Mouse (Mus musculus): ENCODE measurements around the gene Per1.

Gene Per1

DNA sequence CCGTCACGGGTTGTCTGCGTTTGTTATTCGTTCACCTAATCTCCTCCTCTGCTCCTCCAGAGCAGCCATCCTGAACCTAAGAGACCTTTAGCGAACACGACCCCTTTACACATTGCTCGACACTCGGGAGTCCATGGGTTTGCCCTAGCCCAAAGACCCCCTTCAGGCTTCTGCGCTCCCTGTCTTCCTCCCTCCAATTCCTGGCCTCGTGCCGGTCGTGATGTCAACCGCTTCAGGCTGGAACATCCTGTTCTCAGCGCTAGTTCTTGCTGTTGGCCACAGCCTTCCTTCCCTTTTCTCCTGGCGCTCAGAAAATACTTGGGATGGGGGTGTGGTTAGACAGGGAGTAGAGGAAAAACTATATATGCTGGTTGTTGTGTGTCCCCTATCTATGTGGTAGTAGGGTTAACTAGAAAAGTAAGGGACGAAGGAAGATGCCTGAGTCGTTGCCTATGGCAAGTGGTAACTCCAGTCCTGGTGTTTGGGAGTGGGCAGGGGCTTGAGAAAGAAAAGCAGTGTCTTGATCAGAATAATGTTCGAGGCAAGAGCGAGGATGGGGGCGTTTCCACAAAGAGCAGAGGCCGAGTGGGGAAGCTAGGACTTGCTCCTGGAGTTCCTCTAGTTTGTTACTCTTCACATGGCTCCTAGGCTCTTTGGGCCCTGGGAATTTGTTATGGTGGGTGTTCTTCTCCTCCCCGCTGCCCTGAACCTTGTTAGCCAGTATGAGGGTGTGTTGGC lies 4.3 kb downstream of the Per1 start:
- no peak for TF ChIP-seq GATA4 (IDR thresholded peaks at IDR 0.05; ENCODE audit: insufficient replicate concordance, low read length)

DNA sequence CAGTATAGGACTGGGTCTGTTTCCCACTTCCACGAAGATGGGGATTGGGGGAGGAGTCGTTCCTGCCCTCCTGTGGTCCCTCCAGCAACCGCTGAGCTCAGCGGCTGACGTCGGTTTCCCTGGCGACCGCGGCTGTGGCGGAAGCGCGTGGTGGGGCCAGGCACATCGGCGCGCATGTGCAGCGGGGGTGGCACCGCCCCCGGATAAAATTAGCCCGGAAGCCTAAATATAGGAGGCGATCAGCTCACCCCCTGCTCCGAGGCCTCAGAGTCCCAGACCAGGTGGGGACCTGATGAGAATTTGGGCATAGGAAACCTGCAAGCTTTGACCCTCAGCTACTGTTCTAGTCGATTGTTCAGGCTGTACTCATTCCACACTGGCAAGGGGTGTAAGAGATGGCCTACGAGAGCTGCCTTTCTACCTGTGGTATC lies 4.9 kb downstream of the Per1 start:
- no peak; the same call in 1 of the 2 replicates for TF ChIP-seq GATA4 (IDR thresholded peaks at IDR 0.05; ENCODE audit: insufficient replicate concordance, low read length)

DNA sequence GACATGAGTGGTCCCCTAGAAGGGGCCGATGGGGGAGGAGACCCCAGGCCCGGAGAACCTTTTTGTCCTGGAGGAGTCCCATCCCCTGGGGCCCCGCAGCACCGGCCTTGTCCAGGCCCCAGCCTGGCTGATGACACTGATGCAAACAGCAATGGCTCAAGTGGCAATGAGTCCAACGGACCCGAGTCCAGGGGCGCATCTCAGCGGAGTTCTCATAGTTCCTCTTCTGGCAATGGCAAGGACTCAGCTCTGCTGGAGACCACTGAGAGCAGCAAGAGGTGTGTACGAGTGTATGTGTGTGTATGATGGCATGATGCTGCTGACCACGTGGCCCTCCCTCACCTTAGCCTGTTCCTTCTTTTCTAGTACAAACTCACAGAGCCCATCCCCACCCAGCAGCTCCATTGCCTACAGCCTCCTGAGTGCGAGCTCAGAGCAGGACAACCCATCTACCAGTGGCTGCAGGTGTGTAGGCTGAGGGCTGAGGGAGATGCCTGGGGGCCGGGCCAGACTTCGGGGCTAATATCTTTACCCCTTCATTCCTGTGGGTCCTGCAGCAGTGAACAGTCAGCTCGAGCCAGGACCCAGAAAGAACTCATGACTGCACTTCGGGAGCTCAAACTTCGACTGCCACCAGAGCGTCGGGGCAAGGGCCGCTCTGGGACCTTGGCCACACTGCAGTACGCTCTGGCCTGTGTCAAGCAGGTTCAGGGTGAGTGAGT lies 5.8 kb downstream of the Per1 start:
- no peak for TF ChIP-seq GATA4 (IDR thresholded peaks at IDR 0.05; ENCODE audit: insufficient replicate concordance, low read length)

DNA sequence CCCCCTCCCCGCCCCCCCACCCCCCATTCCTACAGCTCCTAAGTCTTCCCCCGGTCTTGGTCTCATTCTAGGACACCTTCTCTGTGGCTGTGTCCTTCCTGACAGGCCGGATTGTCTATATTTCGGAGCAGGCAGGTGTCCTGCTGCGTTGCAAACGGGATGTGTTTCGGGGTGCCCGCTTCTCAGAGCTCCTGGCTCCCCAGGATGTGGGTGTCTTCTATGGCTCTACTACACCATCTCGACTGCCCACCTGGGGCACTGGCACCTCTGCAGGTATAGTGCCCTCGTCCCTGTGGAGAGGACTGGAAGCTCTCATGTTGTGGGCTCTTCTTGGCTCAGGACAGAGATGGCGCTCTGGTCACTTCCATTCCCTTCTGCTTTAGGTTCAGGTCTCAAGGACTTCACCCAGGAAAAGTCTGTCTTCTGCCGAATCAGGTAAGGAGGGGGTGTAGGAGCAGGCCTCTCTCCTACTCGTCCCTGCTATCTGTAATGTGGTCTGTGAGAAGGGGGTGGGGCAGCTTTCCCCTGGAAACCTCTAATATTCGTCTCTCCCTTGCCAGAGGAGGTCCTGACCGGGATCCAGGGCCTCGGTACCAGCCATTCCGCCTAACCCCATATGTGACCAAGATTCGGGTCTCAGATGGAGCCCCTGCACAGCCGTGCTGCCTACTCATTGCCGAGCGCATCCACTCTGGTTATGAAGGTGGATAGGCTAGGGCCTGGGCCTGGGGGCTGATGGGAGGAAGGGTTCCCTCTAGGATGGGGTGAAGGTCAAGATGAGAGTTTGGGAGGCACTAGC lies 6.8 kb downstream of the Per1 start:
- TF ChIP-seq GATA4 (IDR thresholded peaks at IDR 0.05; ENCODE audit: insufficient replicate concordance, low read length): no peak

DNA sequence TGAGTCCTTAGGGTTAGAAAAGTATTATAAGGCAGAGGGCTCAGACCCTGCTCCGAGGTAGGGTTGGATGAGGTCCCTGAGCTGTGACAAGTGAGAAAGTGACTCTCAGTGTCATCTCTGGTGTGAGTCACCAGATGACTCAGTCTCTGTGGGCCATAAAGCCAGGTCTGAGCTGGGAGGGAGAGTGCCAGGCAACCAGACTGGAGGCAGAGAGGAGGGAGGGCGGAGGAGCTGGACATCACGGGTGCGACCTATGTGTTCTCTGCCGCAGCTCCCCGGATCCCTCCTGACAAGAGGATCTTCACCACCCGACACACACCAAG lies 7.3 kb downstream of the Per1 start:
- no peak for TF ChIP-seq GATA4 (IDR thresholded peaks at IDR 0.05; ENCODE audit: insufficient replicate concordance, low read length)

DNA sequence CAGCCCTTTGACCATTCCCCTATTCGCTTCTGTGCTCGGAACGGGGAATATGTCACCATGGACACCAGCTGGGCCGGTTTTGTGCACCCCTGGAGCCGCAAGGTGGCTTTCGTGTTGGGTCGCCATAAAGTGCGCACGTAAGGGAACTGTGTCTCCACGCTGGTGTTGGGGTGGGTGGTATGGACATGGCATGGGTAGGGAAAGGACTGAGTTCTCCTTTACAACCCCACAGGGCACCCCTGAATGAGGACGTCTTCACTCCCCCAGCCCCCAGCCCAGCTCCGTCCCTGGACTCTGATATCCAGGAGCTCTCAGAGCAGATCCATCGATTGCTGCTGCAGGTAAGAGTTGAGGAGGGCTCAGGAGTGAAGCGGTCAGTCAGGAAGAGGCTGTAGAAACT lies 8.1 kb downstream of the Per1 start:
- no peak for TF ChIP-seq GATA4 (IDR thresholded peaks at IDR 0.05; ENCODE audit: insufficient replicate concordance, low read length)

DNA sequence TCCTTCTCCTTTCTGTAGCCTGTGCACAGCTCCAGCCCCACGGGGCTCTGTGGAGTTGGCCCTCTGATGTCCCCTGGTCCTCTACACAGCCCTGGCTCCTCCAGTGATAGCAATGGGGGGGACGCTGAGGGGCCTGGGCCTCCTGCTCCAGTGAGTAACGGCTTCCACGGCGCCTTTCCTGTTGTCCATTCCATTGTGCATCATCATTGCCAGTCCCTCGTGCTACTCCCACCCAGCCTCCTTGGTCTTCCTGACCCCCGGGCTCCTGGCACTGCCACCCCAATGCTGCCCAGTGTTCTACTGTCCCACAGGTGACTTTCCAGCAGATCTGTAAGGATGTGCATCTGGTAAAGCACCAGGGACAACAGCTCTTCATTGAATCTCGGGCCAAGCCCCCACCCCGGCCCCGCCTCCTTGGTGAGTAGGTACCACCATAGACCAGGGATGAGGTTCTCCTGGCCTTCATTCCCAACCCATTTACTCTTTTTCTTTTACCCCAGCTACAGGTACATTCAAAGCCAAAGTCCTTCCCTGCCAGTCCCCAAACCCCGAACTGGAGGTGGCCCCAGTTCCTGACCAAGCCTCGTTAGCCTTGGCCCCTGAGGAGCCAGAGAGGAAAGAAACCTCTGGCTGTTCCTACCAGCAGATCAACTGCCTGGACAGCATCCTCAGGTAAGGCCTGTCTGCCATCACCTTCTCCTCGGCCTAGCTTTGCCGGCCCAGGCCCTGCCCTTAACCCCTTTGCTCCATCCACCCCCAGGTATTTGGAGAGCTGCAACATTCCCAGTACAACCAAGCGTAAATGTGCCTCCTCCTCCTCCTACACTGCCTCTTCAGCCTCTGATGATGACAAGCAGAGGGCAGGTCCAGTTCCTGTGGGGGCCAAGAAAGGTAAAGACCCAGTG lies 8.8 kb downstream of the Per1 start:
- TF ChIP-seq GATA4 (IDR thresholded peaks at IDR 0.05; ENCODE audit: insufficient replicate concordance, low read length): no peak

DNA sequence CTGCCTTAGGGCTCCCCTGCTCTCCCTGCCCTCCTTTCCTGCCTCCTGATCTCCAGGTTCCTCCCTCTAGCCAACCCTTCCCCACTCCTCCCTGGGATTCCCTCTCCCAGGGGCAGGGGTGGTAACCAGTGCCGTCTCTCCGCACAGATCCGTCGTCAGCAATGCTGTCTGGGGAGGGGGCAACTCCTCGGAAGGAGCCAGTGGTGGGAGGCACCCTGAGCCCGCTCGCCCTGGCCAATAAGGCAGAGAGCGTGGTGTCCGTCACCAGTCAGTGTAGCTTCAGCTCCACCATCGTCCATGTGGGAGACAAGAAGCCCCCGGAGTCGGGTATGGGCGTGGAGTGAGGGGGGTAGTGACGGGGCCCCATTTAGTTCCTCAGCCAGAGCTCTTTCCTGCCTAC lies 9.5 kb downstream of the Per1 start:
- no peak for TF ChIP-seq GATA4 (IDR thresholded peaks at IDR 0.05; ENCODE audit: insufficient replicate concordance, low read length)

DNA sequence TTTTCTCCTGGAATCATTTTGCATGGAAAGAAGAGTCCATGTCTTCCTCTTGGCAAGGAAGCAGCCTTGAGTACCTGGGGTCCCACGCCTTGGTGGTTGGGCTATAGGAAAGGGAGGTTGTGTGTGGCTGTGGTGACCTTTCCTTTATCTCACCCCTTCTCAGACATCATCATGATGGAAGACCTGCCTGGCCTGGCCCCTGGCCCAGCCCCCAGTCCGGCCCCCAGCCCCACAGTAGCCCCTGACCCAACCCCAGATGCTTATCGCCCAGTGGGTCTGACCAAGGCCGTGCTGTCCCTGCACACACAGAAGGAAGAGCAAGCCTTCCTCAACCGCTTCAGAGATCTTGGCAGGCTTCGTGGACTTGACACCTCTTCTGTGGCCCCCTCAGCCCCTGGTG lies 10.2 kb downstream of the Per1 start:
- no peak for TF ChIP-seq GATA4 (IDR thresholded peaks at IDR 0.05; ENCODE audit: insufficient replicate concordance, low read length)

DNA sequence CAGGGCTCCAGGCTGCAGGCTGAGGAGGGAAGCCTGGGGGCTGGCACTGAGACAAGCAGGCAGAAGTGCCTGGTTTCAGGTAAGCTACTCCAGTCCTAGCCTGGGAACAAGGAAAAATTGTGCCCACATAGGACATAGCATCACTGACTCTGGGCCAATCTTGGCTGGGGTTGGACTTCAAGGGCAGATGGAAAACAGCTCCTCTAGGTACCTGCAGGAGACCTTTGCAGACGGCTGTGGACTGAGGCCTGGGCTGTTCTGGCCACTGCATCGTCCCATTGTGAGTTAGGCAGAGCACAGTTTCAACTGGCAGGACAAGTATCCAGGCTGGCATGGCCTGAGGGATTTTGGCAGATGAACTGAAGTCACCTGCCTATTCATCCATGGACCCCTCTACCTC lies 10.8 kb downstream of the Per1 start:
- no peak for TF ChIP-seq GATA4 (IDR thresholded peaks at IDR 0.05; ENCODE audit: insufficient replicate concordance, low read length)

DNA sequence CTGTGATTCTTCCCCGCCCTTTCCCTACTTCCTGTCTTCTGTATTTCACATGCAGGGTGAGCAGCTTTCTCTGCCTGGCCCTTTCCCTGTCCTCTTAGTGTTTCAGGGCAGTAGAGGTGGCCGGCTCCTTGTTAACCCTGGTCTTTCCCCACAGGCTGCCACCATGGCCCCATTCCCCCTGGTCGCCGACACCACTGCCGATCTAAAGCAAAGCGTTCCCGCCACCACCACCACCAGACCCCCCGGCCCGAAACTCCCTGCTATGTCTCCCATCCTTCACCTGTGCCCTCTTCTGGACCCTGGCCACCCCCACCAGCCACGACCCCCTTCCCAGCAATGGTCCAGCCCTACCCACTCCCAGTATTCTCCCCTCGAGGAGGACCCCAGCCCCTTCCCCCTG lies 11.3 kb downstream of the Per1 start:
- TF ChIP-seq GATA4 (IDR thresholded peaks at IDR 0.05; ENCODE audit: insufficient replicate concordance, low read length): no peak

DNA sequence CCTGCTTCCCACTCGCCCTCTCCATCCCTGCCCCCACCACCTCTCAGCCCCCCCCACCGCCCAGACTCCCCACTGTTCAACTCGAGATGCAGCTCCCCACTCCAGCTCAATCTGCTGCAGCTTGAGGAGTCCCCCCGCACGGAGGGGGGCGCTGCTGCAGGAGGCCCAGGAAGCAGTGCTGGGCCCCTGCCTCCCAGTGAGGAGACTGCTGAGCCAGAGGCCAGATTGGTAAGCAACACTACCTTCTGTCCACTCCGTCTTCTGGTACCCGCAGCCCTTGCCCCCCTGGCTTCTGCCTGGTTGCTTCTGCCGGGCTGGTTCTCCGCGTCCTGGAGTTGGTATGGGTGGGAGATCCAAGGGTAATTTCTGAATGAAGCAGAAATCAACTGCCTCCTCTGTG lies 11.8 kb downstream of the Per1 start:
- no peak for TF ChIP-seq GATA4 (IDR thresholded peaks at IDR 0.05; ENCODE audit: insufficient replicate concordance, low read length)

DNA sequence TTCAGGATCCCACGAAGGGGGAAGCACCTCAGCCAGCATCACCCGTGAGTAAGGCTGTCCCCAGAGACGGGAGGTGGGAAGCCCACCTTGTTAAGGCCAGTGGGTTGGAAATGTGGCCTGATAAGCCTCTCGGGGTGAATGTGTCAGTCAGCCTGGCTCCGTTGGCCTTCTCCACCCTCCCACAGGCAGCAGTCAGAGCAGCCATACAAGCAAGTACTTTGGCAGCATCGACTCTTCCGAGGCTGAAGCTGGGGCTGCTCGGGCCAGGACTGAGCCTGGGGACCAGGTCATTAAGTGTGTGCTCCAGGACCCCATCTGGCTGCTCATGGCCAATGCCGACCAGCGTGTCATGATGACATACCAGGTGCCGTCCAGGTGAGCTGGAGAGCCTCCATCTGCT lies 12.7 kb downstream of the Per1 start:
- TF ChIP-seq GATA4 (IDR thresholded peaks at IDR 0.05; ENCODE audit: insufficient replicate concordance, low read length): no peak

DNA sequence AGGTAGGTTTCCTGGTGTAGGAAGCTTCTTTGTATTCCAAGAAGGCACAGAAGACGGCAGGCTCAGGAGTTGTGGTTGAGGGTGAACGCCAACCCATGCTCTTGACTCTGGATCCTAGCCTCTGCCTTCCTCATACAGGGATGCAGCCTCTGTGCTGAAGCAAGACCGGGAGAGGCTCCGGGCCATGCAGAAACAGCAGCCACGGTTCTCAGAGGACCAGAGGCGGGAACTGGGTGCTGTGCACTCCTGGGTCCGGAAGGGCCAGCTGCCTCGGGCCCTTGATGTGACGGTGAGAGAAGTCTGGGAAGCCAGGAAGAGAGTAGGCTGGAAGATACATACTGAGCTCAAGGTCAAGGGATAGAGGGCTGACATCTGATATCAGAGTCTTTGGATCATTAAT lies 13.2 kb downstream of the Per1 start:
- TF ChIP-seq GATA4 (IDR thresholded peaks at IDR 0.05; ENCODE audit: insufficient replicate concordance, low read length): no peak
